Mouse (Mus musculus): ENCODE results near the gene Rmdn3. TPM values are rescaled to one million over a fixed set of nuclear protein-coding genes. Genes with fewer than 3 reads are reported as not detected.

Rmdn3 gene
- polyA plus RNA-seq, 2 experiments: 22.8 to 42.2 TPM

DNA sequence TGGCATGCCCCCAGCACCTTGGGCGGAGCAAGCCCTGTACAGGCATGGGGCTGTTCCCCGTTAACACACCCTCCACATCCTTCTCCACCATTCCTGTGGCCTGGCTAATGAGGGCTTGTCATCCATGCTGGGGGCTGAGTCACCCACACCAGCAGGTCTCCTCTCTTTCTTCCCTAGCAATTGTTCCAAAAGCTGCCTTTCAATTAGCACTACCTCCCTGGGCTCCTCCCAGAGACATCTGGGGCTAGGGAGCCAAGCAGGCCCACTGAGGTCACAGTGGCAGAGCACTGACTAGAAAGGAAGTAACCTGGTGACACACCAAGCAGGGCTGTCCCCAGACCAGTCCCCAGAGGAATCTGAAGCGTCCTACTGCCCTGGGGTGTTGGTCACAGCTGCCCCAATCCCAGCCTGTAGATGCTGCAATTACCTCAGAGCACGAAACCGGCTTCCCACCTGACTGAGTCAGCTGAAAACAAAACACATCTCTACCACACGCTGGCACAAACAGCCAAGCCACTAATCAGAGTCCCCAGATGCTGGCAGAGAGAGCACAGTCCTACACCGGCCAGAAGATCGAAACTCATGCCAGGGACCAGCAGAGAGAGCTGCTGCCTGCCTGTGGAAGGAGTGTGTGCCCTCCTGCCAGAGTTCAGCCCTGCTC lies 17.3 kb upstream of the Rmdn3 start, which contains the start of gene Gm14137:
Gene Gm14137, plus strand, starts transcription at position 519 of the 661 bp plus-strand sequence.
- Histone ChIP-seq H3K4me2 (ENCODE audit: low read depth) (no peak within 1 kb of the TSS; the same call in 1 of the 2 replicates), H3K4me3 (ENCODE audit: insufficient read depth in 1 of 2, low read depth in 2 of 2, low read length in 2 of 2) (no peak within 1 kb of the TSS), H3K9me3 (ENCODE audit: control insufficient read depth, low read length) (no peaks in the 10 kb centered on the region), H3K36me3 (replicated peaks; ENCODE audit: control insufficient read depth, insufficient read depth, low read depth) (no peaks in the 10 kb centered on the region), H3K9ac (replicated peaks) (no peak within 1 kb of the TSS), H3K27me3 (ENCODE audit: control insufficient read depth, insufficient read depth, low read length) (no peaks in the 10 kb centered on the region), H3K4me1 (replicated peaks; ENCODE audit: control insufficient read depth in 2 of 2, insufficient read depth in 2 of 2, low read length in 1 of 2) (peaks cover 9 to 12% of the 10 kb centered on the region in 2 experiments), H3K27ac (no peak within 1 kb of the TSS)
- 65% methylated on average over 8 of the region's 8 CpGs for WGBS (ENCODE audit: insufficient replicate concordance)
- no peak for DNase-seq (ENCODE audit: low read depth in 3 of 3, low spot score in 3 of 3)
- TF ChIP-seq CTCF (IDR thresholded peaks at IDR 0.05; ENCODE audit: low read depth): no peak
- TF ChIP-seq EP300 (IDR thresholded peaks at IDR 0.05; ENCODE audit: low read depth): no peak
- no peak for ATAC-seq (ENCODE audit: insufficient read depth)

GRCm38 (mm10) chr2:119172862-119173576 lies 16.2 kb upstream of the Rmdn3 start:
- peak in 2 of 3 experiments; percentile 44 to 49 for DNase-seq (ENCODE audit: low read depth in 3 of 3, low spot score in 3 of 3)
- no peak overlapping the region for H3K27ac ChIP-seq
- H3K36me3 ChIP-seq (replicated peaks; ENCODE audit: control insufficient read depth, insufficient read depth, low read depth): no peaks in the 10 kb centered on the region
- no peak for TF ChIP-seq CTCF (IDR thresholded peaks at IDR 0.05; ENCODE audit: low read depth)
- TF ChIP-seq EP300 (IDR thresholded peaks at IDR 0.05; ENCODE audit: low read depth): no peak
- H3K4me3 ChIP-seq (ENCODE audit: insufficient read depth in 1 of 2, low read depth in 2 of 2, low read length in 2 of 2): no peak overlapping the region
- H3K9ac ChIP-seq (replicated peaks): no peak overlapping the region
- peaks cover 9 to 12% of the 10 kb centered on the region in 2 experiments for H3K4me1 ChIP-seq (replicated peaks; ENCODE audit: control insufficient read depth in 2 of 2, insufficient read depth in 2 of 2, low read length in 1 of 2)
- peaks cover 7% of the 10 kb centered on the region for H3K27me3 ChIP-seq (ENCODE audit: control insufficient read depth, insufficient read depth, low read length)
- WGBS (ENCODE audit: insufficient replicate concordance): 10% methylated on average over 13 of the region's 13 CpGs
- H3K9me3 ChIP-seq (ENCODE audit: control insufficient read depth, low read length): no peaks in the 10 kb centered on the region
- H3K4me2 ChIP-seq (ENCODE audit: low read depth): peak overlapping the region; percentile 47
- ATAC-seq (ENCODE audit: insufficient read depth): peak; percentile 58

- no peaks in the 10 kb centered on the region for H3K9me3 ChIP-seq (ENCODE audit: control insufficient read depth, low read length)
- ATAC-seq (ENCODE audit: insufficient read depth) (no peak), DNase-seq (ENCODE audit: low read depth in 3 of 3, low spot score in 3 of 3) (no peak)
- H3K4me1 ChIP-seq (replicated peaks; ENCODE audit: control insufficient read depth in 2 of 2, insufficient read depth in 2 of 2, low read length in 1 of 2): peaks cover 10 to 12% of the 10 kb centered on the region in 2 experiments
- WGBS (ENCODE audit: insufficient replicate concordance): 80% methylated on average over 7 of the region's 7 CpGs
- no peak overlapping the region for H3K27ac ChIP-seq
- H3K9ac ChIP-seq (replicated peaks): no peak overlapping the region
- H3K36me3 ChIP-seq (replicated peaks; ENCODE audit: control insufficient read depth, insufficient read depth, low read depth): no peaks in the 10 kb centered on the region
- H3K4me3 ChIP-seq (ENCODE audit: insufficient read depth in 1 of 2, low read depth in 2 of 2, low read length in 2 of 2): no peak overlapping the region
- peaks cover 13% of the 10 kb centered on the region for H3K27me3 ChIP-seq (ENCODE audit: control insufficient read depth, insufficient read depth, low read length)
- TF ChIP-seq EP300 (IDR thresholded peaks at IDR 0.05; ENCODE audit: low read depth): no peak
- TF ChIP-seq CTCF (IDR thresholded peaks at IDR 0.05; ENCODE audit: low read depth): no peak
- H3K4me2 ChIP-seq (ENCODE audit: low read depth): no peak overlapping the region; the same call in 1 of the 2 replicates
These were observed 15.6 kb upstream of the Rmdn3 start for GRCm38 (mm10) chr2:119172446-119172845.

DNA sequence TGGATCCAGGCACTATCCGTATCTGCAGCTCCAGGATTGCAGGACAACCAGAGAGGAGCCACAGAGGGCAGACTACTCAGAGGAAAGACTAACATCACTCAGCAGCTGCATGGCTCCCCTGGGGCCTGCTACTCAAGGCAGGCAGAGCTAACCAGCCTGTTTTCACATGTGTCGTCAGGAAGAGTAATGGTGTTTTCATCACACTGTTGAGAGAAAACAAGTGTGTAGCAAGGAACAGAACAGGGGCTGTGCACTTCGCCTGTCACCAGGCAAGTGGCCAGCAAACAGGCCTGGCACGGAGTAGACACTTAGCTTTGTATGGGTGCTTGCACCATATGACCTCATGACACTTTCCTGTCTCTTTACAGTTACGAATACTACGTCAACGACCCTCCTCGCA lies 14.7 kb upstream of the Rmdn3 start:
- no peak overlapping the region for H3K4me2 ChIP-seq (ENCODE audit: low read depth)
- ATAC-seq (ENCODE audit: insufficient read depth) (no peak), DNase-seq (ENCODE audit: low read depth in 3 of 3, low spot score in 3 of 3) (no peak)
- peaks cover 22% of the 10 kb centered on the region for H3K27me3 ChIP-seq (ENCODE audit: control insufficient read depth, insufficient read depth, low read length)
- no peak overlapping the region for H3K27ac ChIP-seq
- H3K9ac ChIP-seq (replicated peaks): no peak overlapping the region
- TF ChIP-seq EP300 (IDR thresholded peaks at IDR 0.05; ENCODE audit: low read depth) (no peak), CTCF (IDR thresholded peaks at IDR 0.05; ENCODE audit: low read depth) (no peak)
- no peaks in the 10 kb centered on the region for H3K36me3 ChIP-seq (replicated peaks; ENCODE audit: control insufficient read depth, insufficient read depth, low read depth)
- peaks cover 17 to 19% of the 10 kb centered on the region in 2 experiments for H3K4me1 ChIP-seq (replicated peaks; ENCODE audit: control insufficient read depth in 2 of 2, insufficient read depth in 2 of 2, low read length in 1 of 2)
- H3K4me3 ChIP-seq (ENCODE audit: insufficient read depth in 1 of 2, low read depth in 2 of 2, low read length in 2 of 2): no peak overlapping the region
- WGBS (ENCODE audit: insufficient replicate concordance): 65% methylated on average over 8 of the region's 8 CpGs
- H3K9me3 ChIP-seq (ENCODE audit: control insufficient read depth, low read length): no peaks in the 10 kb centered on the region

DNA sequence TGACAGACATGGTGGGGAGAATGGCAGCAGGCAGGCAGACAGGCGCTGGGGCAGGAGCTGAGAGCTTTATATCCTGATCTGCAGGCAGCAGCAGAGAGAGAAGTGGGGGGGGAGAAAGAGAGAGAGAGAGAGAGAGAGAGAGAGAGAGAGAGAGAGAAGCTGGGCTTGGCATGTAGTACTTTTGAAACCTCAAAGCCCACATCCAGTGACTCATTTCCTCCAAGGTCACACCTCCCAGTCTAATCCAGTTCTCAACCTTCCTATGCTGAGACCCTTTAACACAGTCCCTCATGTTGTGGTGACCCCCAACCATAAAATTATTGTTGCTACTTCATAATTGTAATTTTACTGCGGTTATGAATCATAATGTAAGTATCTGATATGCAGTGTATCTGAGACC lies 13.4 kb upstream of the Rmdn3 start:
- WGBS (ENCODE audit: insufficient replicate concordance): 55% methylated on average over 2 of the region's 2 CpGs

More for the DNA sequence above, 13.4 kb upstream of the Rmdn3 start:
- ATAC-seq (ENCODE audit: insufficient read depth): no peak
- H3K4me2 ChIP-seq (ENCODE audit: low read depth): no peak overlapping the region
- H3K36me3 ChIP-seq (replicated peaks; ENCODE audit: control insufficient read depth, insufficient read depth, low read depth): no peaks in the 10 kb centered on the region
- H3K27ac ChIP-seq: no peak overlapping the region
- no peak for DNase-seq (ENCODE audit: low read depth in 3 of 3, low spot score in 3 of 3)
- H3K9me3 ChIP-seq (ENCODE audit: control insufficient read depth, low read length): no peaks in the 10 kb centered on the region
- H3K27me3 ChIP-seq (ENCODE audit: control insufficient read depth, insufficient read depth, low read length): peaks cover 23% of the 10 kb centered on the region
- H3K4me1 ChIP-seq (replicated peaks; ENCODE audit: control insufficient read depth in 2 of 2, insufficient read depth in 2 of 2, low read length in 1 of 2): peaks cover 17 to 19% of the 10 kb centered on the region in 2 experiments
- H3K4me3 ChIP-seq (ENCODE audit: insufficient read depth in 1 of 2, low read depth in 2 of 2, low read length in 2 of 2): no peak overlapping the region
- H3K9ac ChIP-seq (replicated peaks): no peak overlapping the region
- TF ChIP-seq EP300 (IDR thresholded peaks at IDR 0.05; ENCODE audit: low read depth): no peak
- TF ChIP-seq CTCF (IDR thresholded peaks at IDR 0.05; ENCODE audit: low read depth): no peak
